Mouse (Mus musculus): Measurements from ENCODE around the gene Supt6. TPM values are rescaled to one million over a fixed set of nuclear protein-coding genes. Genes with fewer than 3 reads are reported as not detected.
"Not testable (repeated sequence)": the region's sequence is repeated elsewhere in the genome, so short reads cannot be mapped to it uniquely, and the experiment has no call there.

Supt6 gene
- total RNA-seq (2021), result 10 to 100 TPM; 26.9 to 28.1 TPM

- DNase-seq (ENCODE audit: low spot score), result peak; percentile 82
- intact Hi-C loops (cut with DNase I), result no loop called here
Measured at GRCm38 (mm10) chr11:78245627-78246317, at the start of gene Supt6, which contains the start of gene Sdf2. Gene Supt6, minus strand, starts transcription at chr11:78245987. Gene Sdf2, plus strand, starts transcription at chr11:78245746.

GRCm38 (mm10) chr11:78294585-78294984 lies 48.8 kb upstream of the Supt6 start:
- intact Hi-C loops (cut with DNase I), result no loop called here
- no peak for DNase-seq (ENCODE audit: low spot score)

GRCm38 (mm10) chr11:78290654-78291053 lies 44.9 kb upstream of the Supt6 start, which contains the start of gene BC030499:
Gene BC030499, plus strand, starts transcription at chr11:78290841.
- DNase-seq (ENCODE audit: low spot score), result no peak
- intact Hi-C loops (cut with DNase I), result no loop called here

GRCm38 (mm10) chr11:78289146-78289763 lies 43.5 kb upstream of the Supt6 start:
- intact Hi-C loops (cut with DNase I), result no loop called here
- DNase-seq (ENCODE audit: low spot score), result no peak

- DNase-seq (ENCODE audit: low spot score), result no peak
- intact Hi-C loops (cut with DNase I), result no loop called here
Measured at GRCm38 (mm10) chr11:78279586-78279985, 33.8 kb upstream of the Supt6 start.

GRCm38 (mm10) chr11:78278853-78279252 lies 33.1 kb upstream of the Supt6 start:
- no peak for DNase-seq (ENCODE audit: low spot score)
- intact Hi-C loops (cut with DNase I), result no loop called here

- DNase-seq (ENCODE audit: low spot score); intact Hi-C loops (cut with DNase I): not testable (repeated sequence)
Measured at GRCm38 (mm10) chr11:78276169-78276568, 30.4 kb upstream of the Supt6 start.

GRCm38 (mm10) chr11:78275596-78275995 lies 29.8 kb upstream of the Supt6 start:
- DNase-seq (ENCODE audit: low spot score), result no peak
- intact Hi-C loops (cut with DNase I), result no loop called here

GRCm38 (mm10) chr11:78271986-78272385 lies 26.2 kb upstream of the Supt6 start:
- intact Hi-C loops (cut with DNase I), result no loop called here
- no peak for DNase-seq (ENCODE audit: low spot score)

- DNase-seq (ENCODE audit: low spot score), result no peak
- intact Hi-C loops (cut with DNase I), result no loop called here
Measured at GRCm38 (mm10) chr11:78265571-78265970, 19.8 kb upstream of the Supt6 start.

GRCm38 (mm10) chr11:78262550-78262949 lies 16.8 kb upstream of the Supt6 start:
- intact Hi-C loops (cut with DNase I), result no loop called here

GRCm38 (mm10) chr11:78261380-78262352 lies 15.9 kb upstream of the Supt6 start, which contains the start of gene 2610507B11Rik:
Gene 2610507B11Rik, plus strand, starts transcription at chr11:78261752.
- peak; percentile 89 for DNase-seq (ENCODE audit: low spot score)
- intact Hi-C loops (cut with DNase I), result no loop called here

More at GRCm38 (mm10) chr11:78262550-78262949, 16.8 kb upstream of the Supt6 start:
- no peak for DNase-seq (ENCODE audit: low spot score)

GRCm38 (mm10) chr11:78260489-78261258 lies 14.9 kb upstream of the Supt6 start:
- intact Hi-C loops (cut with DNase I), result no loop called here
- no peak for DNase-seq (ENCODE audit: low spot score)

- intact Hi-C loops (cut with DNase I), result no loop called here
- DNase-seq (ENCODE audit: low spot score), result no peak
Measured at GRCm38 (mm10) chr11:78256618-78257017, 10.8 kb upstream of the Supt6 start.

GRCm38 (mm10) chr11:78247727-78248140 lies 1.9 kb upstream of the Supt6 start:
- intact Hi-C loops (cut with DNase I), result no loop called here
- DNase-seq (ENCODE audit: low spot score), result no peak

- intact Hi-C loops (cut with DNase I), result no loop called here
- no peak for DNase-seq (ENCODE audit: low spot score)
Measured at GRCm38 (mm10) chr11:78247012-78247348, 1.2 kb upstream of the Supt6 start.

- intact Hi-C loops (cut with DNase I), result no loop called here
- DNase-seq (ENCODE audit: low spot score), result no peak
Measured at GRCm38 (mm10) chr11:78246318-78247011, 678 bp upstream of the Supt6 start.

GRCm38 (mm10) chr11:78245261-78245626 lies 543 bp downstream of the Supt6 start:
- intact Hi-C loops (cut with DNase I), result no loop called here
- no peak for DNase-seq (ENCODE audit: low spot score)

- no peak for DNase-seq (ENCODE audit: low spot score)
- intact Hi-C loops (cut with DNase I), result no loop called here
Measured at GRCm38 (mm10) chr11:78240193-78240857, 5.5 kb downstream of the Supt6 start.

Data from heart, postnatal 25 days (tissue).